Mouse (Mus musculus): Measurements from ENCODE around the gene Hrh2.
A peak's percentile ranks its signal among the peaks of the same experiment; 100 is the strongest.

The Hrh2 gene

DNA sequence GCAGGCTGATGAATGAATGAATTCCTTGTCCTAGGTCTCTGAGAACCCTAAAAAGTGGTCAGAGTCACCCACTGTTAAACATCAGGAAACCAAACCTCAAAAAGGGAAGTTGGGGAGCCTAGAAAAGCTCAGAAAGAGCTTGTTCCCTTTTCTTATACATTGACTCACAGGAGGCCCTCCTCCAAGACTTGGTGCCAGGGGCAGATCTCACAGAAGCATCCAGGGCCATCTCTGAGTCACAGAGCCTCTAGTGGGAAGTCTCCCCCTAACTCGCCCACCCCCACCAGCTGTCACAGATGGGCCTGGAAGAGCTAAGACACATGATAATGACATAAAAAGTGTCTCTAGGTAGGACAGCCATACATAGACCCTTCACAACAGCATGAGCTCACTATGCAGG, 26.4 kb downstream of the Hrh2 start:
- DNase-seq (ENCODE audit: low spot score), result no peak

DNA sequence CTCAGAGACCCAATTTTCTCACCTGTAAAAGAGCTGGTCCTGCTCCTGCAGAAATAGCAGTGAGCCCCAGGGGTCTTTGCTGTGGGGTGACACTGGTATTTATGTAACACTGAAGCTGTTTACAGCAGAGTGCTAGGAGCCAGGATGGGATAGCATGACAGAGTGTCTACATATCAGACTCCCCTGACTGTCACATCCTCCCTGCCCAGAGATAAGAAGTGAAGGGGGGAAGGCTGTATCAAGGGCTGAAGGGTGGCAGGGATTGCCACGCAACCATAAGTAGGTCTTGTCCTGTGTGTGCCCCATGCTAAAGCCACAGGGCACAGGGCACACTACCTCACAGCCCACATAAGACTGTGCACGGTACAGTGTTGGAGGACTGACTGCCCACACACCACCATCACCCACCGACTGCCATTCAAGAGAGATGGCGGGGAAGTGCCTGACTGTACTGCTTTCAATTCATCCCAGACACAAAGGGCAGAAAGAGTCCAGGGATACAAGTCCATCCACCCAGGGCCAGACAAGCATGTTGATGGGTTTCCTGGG, 29.8 kb downstream of the Hrh2 start:
- no peak for DNase-seq (ENCODE audit: low spot score)

DNA sequence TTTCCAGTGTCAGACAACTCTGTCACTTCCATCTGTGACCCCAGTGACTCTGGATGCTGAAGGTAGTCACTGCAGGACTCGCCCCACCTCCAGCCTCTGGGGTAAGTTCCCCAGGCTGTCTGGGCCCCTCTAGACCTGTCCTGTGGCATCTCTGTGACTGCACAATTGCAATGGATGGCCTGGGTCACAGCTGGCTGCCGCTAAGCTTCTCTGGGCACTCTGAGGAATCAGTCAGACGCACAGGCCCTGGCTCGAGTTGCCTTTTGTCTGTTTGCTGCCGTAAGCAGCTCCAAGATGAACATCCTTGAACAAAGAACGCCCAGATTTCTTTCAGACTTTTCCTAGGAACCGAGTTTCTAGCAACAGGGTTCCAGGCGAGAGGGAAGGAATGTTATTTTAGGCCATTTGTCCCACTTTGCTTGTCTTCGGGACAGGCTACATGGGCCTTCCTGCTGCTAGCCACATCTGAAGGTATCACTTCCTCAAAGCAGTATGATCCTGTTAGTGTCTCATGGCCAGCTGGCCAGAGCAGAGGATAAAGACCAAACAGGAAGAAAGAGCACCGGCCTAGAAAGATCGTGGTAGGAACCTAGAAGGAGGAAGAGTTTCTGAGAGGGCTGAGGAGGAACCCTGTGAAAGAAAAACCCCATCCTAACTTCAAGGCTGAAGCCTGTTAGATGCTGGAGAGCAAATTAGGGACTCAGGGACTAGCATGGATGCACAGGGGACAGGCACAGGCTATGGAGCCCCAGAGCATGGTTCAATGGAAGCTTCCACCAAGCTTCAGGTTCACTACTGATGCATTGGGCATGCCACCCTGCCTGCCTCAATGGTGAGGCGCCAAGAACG, 31.2 kb downstream of the Hrh2 start:
- no peak for DNase-seq (ENCODE audit: low spot score)

DNA sequence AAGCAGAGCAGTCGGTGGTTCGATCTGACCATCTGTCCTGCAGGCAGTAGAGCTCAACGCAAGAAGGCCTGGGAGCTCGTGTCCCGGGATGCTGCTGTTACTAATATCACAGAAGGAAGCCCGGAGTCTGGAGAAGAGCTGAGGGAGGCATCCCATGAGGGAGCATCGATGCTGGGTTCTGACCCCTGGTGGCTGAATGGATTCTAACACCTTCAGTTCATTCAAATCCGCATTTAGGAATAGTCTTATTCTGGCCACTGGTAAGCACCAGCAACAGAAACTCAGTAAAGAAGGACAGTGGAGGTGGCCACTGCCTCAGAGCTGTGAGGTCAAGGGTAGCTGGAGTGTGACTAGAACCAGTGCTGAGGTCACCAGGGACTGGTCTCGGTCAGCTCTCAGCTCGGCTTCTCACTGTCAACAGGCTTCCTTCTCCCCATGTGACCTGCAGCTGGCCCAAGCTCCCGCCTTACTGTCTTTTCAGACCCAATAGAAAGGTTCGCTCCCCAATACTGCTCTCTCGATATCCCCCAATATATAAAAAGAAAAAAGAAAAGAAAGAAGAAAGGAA, 36.1 kb downstream of the Hrh2 start:
- DNase-seq (ENCODE audit: low spot score), result peak; percentile 57

DNA sequence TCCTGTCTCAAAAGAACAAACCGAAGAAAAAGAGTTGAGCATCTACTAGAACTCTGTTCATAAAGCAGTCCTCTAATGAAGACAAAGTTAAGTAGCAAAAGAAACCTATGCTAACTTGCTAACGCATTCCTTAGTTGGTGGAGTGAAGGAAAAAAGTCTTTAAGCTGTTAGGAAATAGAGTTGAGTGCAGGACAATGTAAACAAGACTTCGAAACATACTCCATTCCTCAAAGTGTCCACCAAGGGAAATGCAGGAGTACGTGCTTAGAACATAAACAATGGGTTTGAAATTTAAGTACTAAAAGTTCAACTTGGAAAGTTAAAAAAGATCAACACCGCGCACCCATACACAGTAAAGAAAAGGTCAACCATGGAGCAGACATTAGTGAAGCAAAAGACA, 38.2 kb downstream of the Hrh2 start:
- no peak for DNase-seq (ENCODE audit: low spot score)

DNA sequence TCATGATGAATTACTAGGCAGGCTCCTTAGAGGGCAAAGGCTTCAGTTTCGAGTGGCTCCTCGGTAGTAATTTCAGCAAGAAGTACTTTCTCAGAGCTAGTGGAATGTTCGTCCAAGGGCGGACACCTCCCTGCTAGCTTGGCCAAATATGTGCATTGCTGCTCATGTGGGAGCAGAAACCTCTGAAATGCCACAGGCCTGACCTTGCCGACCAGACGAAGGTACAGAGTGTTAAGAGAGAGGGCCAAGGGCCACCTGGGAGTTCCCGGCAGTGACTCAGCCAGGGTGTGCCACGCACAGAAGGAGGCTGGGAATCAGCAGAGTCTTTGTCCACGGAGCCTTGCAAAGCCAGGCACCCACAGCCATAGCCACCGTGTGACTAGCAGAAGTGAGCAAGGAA, 39.9 kb downstream of the Hrh2 start:
- DNase-seq (ENCODE audit: low spot score), result no peak

DNA sequence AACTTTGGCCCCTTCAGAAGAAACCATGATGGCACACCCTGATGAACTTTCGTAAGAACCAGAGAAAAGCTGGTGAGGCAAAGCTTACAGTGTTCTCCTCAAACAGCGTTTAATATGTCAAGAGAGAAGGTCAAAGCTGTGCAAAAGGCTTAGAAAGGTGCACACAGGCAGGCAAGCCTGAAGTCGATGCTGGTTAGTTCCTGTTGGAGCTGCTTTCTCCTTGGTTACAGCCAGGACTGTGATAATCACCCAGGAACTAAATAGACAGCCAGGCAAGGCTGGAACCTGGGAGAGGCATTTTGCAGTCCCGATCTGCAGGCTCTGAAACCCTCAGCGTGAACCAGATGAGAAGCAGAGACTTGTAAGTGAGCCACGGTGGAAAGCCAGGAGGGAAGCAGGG, 45.6 kb downstream of the Hrh2 start:
- DNase-seq (ENCODE audit: low spot score), result no peak

DNA sequence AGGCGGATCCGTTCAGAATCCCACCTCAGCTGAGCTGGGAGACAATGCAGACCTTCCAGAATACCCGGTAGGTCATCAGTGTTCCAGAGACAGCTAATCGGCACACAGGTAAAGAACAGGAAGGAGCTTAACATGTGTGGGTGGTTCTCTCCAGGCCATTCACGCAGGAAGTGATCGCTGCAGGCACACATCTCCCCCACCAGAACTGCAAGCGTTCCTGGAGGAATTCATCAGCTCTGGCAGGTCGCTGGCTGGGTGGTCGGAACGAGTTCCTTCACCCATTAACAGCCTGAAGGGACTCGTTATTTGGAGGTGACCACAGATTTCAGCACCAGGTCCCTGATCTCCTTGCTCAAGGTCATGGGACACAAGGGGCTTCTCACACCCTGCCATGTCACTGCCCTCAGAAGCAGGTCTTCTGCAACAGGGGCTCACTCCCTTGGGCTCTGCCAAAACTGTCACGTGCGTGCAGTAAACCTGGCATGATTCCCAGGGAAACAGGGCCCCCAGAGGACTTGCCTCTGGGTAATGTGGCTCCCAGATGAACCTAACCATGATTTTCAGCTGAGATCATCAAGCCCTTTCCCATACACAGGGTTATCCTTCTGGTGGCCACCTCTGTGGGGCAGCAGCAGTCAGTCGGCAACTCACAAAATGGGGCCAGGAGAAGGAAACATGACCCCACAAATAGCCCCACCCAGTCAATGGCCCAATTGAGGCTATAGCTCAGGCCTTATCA, 46.8 kb downstream of the Hrh2 start:
- peak; percentile 31 for DNase-seq (ENCODE audit: low spot score)

DNA sequence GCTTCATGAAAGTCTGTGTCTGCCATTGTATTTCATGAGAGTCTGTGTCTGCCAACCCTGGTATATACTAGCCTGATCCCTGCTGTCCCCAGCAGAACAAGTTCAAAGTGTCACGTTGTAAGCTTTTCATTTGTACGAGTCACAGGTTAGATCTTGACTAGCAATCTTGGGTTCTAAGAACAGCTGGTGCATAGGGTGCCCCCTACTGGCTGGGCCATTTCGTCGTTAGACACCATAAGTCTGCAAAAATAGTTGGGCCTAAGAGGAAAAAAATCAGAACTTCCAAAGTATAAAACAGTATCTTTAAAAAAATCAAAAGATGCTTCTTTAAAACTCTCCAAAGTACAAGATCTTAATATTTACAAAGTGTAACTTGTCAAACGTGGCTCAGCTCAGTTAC, 50.5 kb downstream of the Hrh2 start:
- no peak for DNase-seq (ENCODE audit: low spot score)

DNA sequence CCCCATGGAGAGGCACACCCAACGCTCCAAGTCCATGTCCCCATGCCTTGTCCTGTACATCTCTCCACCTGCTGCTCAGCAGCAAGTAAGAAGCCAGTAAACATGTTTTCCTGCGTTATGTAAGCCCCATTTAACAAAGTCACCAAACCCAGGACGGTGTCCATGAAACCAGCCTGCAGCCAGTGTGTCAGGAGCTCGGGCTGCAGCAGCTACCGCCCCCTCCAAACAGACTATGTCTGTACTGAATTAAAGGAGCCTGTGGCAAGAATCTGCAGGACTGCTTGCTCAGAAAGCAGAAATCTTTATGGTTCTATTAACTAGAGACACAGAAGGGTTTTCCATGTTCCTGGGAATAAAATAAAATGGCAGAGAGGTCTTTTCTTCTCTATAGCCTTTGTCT, 53.3 kb downstream of the Hrh2 start:
- no peak for DNase-seq (ENCODE audit: low spot score)

DNA sequence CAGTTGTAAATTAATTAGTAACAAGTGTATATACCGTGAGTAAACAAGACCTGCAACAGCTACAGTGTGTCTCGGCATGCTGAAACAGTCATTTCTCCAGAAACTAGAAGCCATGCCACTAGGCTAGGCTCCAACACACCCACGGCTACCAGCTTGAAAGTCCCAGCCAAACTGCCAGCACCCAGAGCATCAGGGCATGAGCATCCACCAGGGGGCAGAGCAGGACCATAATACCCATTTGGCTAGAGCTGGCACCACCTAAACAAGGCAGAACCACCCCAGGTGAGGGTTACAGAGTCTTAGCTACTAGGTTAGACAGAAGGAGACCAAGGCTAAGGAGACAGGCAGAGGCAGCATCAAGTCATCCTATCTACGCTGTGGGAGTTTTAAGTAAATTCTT, 55.6 kb downstream of the Hrh2 start:
- peak; percentile 86 for DNase-seq (ENCODE audit: low spot score)

DNA sequence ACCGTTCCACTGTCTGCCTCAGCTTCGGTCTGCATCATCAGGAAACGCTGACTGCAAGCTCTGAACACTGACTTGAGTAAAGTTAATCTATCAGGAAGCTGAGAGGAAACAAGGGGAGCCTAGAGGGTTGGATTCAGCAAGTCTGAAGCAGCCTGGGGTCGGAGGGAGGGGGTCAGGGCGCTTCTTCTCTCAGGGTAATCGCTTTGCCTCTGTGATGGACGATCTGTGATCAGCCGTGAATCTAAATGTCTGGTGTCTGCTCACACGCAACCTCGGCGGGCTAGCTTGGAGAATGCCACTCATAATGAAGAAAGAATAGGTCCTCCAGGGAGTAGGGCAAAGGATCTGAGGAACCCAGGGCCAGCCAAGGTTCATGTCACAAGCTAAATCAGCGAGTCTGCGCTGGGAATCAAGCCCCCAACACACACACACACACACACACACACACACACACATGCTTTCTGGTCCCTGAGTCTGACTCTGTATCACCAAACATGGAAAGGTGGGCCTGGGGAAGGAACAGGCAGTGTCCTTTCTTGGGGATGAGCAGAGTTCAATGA, 56.6 kb downstream of the Hrh2 start:
- no peak for DNase-seq (ENCODE audit: low spot score)

DNA sequence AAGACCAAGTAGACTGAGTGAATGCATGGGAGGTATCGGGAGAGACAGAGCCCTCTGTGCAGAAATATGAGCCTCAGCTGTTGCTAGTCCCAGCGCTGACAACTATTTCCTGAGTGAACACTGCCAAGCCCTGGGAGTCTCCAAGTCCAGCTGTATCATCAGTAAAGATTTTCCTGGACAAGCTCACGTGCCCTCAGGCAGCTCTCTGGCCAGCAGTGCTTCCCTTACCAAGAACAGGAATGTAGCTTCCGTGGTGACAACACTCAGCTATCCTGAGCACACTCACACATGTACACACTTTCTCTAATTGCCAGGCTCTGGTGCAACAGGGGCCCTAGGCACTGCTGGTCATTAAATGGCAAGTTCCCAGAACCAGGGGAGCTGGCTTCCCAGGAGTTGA, 57.1 kb downstream of the Hrh2 start:
- peak; percentile 34 for DNase-seq (ENCODE audit: low spot score)

DNA sequence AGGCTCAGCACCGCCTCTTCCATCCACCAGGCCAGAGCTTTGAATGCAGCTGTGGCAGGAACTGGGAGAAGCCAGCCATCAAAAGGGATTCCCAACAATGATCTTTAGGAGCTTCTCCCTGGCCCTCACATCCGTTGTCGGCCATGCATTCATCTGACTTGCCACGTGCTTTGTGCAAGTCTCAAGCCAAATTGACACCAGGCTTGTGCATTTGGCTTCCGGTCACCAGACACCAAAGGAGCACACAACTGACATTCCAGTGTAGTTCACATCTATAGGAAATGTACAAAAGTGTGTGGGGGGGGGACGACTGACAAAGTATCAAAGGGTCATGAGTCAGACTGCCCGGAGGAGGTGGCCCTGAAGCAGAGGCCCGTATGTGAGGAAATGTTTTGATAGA, 58.4 kb downstream of the Hrh2 start:
- DNase-seq (ENCODE audit: low spot score), result no peak

DNA sequence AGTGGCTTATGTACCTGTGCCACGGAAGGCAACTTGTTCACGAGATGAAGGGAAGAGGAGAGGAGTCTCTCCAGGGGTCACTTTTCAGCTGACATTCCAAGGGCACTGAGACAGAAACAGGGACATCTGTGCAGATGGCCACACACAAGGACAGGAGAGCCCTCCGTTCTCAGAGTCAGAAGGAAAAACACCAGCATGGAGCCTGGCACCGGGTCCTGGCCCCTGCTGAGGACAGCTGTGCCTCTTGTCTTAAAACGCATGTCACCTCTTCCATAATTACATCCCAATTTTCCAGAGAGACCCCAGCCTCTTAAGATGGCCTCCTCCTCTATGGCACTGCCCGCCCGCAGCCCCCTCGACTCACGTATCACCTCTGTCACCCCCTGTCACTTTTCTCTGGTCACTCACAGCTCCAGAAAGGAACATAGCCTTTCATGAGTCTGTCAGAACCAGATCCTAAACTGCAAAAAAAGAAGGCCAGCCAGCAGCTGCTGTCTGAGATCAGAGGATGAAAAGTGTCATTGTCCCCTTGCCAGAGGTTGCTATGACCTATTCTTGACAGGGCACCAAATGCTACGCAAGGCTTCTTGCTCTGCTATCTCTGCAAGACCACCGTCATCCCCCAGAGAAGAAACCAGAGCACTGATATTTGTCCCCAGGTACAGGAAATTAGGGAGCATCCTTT, 59.8 kb downstream of the Hrh2 start:
- DNase-seq (ENCODE audit: low spot score), result no peak

DNA sequence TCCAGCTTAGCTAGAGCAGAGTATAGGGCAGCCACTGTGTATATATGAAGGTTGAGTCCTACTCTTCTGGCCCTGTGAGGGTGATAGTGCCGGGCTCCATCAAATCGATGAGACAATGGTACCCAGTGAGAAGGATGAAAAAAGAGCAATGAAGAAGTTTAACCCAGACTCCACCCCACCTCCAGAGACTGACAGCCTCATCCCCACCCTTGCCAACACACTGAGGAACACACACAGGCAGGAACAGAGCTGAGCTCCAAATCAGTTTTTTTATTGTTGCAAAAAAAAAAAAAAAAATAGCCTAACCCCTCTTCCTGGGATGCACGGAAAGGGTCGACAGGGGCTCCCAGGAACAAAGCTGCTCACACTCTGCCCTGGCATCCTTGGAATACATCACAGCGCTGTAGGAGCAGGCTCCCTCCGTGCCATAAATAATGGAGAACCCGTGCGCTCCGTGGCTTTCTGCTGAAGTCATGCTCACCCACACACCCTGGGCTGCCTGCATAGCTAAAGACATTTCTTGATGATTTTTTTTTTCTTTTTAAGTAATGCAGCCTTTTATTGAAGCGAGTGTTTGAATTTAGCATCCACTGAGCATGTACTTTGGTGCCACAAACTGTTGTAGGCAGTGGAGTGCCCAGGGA, 65.8 kb downstream of the Hrh2 start:
- DNase-seq (ENCODE audit: low spot score), result no peak

DNA sequence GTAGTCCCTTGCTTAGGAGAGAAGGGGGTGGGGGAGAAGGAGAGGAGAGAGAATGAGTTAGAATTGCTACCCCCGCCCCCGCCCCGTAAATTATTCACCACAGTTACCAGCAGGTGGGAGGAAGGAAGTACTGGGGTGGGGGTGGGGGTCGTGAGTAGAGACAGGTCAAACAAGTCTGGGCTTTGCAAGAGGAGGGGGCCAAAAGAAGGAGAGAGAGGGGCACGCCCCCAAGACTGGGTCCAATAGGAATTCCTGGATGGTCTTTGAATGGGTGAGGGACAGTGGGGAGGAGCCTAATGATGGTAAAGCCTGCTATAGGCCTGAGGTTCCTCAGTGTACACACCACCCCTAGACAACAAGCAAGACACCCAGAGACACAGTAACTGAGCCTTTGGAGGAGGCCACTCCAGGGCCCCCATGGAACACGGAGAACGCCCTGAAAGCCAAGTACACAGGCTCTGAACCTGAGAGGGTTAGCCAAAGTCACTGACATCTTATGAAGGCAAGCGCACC, 66.4 kb downstream of the Hrh2 start:
- DNase-seq (ENCODE audit: low spot score), result no peak

DNA sequence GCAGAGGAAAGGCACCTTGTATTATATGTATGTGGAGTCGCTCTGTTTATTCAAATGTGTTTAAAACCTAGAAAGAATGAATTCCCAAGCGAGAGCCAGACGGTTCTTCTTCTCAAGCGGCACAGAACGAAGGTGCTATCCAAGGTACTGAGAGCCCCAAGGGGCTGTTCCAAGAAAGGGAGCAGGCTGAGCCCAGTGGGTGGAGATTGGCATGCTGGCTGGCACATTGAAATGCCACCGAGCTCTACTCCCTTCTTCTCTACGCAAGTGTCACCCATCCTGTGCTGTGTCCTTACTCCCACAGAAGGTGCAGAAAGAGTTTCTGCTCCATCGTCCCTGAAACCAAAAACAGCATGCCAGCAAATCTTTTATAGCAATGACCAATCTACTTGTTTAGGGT, 68.4 kb downstream of the Hrh2 start:
- no peak for DNase-seq (ENCODE audit: low spot score)

DNA sequence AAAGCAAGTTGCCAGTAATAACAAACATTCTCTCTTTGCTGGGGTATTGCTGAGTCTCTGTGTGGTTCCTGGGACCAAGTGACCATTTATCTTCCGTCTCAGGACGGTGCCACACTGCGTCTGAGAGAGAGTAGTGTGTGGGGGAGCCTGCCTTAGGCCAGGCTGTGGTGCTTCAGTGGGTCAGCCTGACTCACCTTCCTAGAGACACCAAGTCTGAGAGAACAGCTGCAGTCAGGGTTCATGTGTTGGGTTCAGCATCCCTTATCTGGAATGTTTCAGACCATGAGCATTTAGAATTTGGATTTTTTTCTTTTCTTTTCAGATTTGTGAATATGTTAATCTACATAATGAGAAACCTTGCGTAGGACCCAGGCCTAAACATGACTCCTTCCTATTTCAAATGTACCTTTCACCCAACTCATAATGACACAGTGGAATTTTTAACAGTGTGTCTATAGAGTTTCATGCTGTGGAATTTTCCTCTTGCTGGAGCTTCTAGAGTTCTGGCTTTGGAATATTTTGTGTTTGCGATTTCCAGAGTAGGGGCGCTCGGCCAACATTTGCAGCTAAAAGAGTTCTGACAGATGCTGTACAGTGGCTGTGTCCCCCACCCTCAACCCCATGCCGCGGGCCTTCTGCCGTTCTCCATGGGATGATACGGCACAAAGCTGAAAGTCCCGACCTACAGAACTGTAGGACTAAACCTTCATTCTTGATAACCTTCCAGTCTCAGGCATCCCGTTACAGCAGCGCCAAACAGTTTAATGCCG, 71.0 kb downstream of the Hrh2 start:
- no peak for DNase-seq (ENCODE audit: low spot score)

DNA sequence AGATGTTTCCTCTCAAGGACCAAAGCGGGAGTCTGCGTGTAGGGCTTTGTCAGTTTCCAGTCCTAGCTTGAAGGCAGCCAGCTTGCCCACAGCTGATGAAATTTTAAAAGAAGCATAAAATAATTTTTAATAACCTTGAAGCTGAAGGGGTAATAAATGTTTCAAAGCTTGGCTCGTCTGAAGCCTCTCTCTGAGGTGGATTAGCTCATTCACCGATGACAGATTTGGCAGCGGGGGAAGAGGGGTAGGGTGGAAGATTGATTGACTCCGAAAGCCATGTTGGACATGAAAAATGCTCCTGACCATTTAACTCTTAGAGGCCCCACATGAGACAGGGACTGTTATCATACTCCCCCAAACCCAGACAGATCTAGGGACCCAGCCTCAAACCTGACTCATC, 71.7 kb downstream of the Hrh2 start:
- DNase-seq (ENCODE audit: low spot score), result no peak

DNA sequence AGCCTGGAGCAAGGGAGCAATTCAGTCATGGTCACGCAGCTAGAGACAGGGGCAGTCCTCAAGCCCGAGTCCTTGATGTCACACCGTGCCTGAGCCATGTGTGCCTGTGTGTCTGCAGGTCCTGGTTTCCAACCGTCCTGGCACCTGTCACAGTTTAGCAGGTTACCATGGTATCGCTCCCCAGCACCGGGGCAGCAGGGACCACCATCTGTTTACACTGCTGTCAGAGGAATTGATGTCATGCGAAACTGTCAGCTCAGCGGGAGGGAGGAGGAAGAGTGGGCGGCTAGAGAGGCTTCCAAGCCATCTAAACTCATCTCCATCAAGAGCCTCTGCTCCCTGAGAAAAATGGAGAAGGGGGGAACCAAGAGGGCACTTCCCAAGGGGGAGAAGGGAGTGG, 74.5 kb downstream of the Hrh2 start:
- no peak for DNase-seq (ENCODE audit: low spot score)

Data from MN1 (cell line).